Mouse (Mus musculus) CH12.LX (cell line): ENCODE data around the gene Ces1h. TPM values are rescaled to one million over a fixed set of nuclear protein-coding genes. Genes with fewer than 3 reads are reported as not detected.

Source experiments
- DNase-seq: peaks from one replicate; pipeline ENCODE4 v3.0.0-alpha.2; 2013; ENCODE audit errors: extremely low read depth
- H3K27ac ChIP-seq: 2 replicates; pipeline ENCODE4 v1.5.1; 2012; ENCODE audit warnings: low read depth, mild to moderate bottlenecking, control low read depth, moderate library complexity; ENCODE audit not compliant: insufficient read depth
- H3K27me3 ChIP-seq: replicated peaks from 2 replicates; pipeline ENCODE3; 2012; ENCODE audit warnings: inconsistent platforms
- H3K36me3 ChIP-seq, 2 experiments: replicated peaks in 1 of 2; 2 replicates each; pipeline versions ENCODE3 to v1.6.1; 2012; ENCODE audit warnings: inconsistent platforms in 1 of 2, low read length in 1 of 2, mild to moderate bottlenecking in 1 of 2, mixed read lengths in 1 of 2, moderate library complexity in 1 of 2; ENCODE audit not compliant: control insufficient read depth in 1 of 2, insufficient read depth in 1 of 2
- H3K4me1 ChIP-seq, 2 experiments: 2 replicates each; pipeline ENCODE4 v1.6.1; 2012; ENCODE audit warnings: inconsistent platforms in 1 of 2, moderate library complexity in 1 of 2; ENCODE audit not compliant: insufficient read depth in 2 of 2, control insufficient read depth in 1 of 2
- H3K4me2 ChIP-seq: 2 replicates; pipeline ENCODE4 v1.6.1; 2012; ENCODE audit warnings: low read depth, mild to moderate bottlenecking, control low read depth; ENCODE audit not compliant: poor library complexity, insufficient read depth, severe bottlenecking
- H3K4me3 ChIP-seq, 3 experiments: fragments of 150-350 bp in 1 of 3; sonication (generic) in 1 of 3; replicated peaks in 1 of 3; 2 replicates each; pipeline versions ENCODE3 to v1.5.1; 2011 to 2012; ENCODE audit warnings: low read depth in 2 of 3, low read length in 2 of 3, mild to moderate bottlenecking in 2 of 3, moderate library complexity in 2 of 3, control low read depth in 1 of 3, improper control_type of control experiment in 1 of 3, inconsistent platforms in 1 of 3, mixed read lengths in 1 of 3; ENCODE audit not compliant: poor library complexity in 1 of 3
- H3K79me2 ChIP-seq: replicated peaks from 2 replicates; pipeline ENCODE4 v1.6.1; 2012; ENCODE audit warnings: mild to moderate bottlenecking, moderate library complexity; ENCODE audit not compliant: control insufficient read depth, poor library complexity, insufficient read depth, severe bottlenecking; ENCODE audit errors: extremely low read depth
- H3K9ac ChIP-seq: 2 replicates; pipeline ENCODE4 v1.6.1; 2012; ENCODE audit warnings: low read depth, mild to moderate bottlenecking, control low read depth, moderate library complexity; ENCODE audit not compliant: insufficient read depth
- H3K9me3 ChIP-seq: replicated peaks from 2 replicates; pipeline ENCODE3; 2012; ENCODE audit warnings: low read length, inconsistent platforms, mixed read lengths
- BHLHE40 ChIP-seq: IDR thresholded peaks from 2 replicates; pipeline ENCODE4 v1.6.1; 2011; ENCODE audit warnings: mild to moderate bottlenecking, low read depth, low read length, improper control_type of control experiment
- CHD1 ChIP-seq: IDR thresholded peaks from 2 replicates; pipeline ENCODE4 v1.6.1; 2012; ENCODE audit warnings: low read depth, low read length, improper control_type of control experiment, inconsistent platforms
- CHD2 ChIP-seq: IDR thresholded peaks from 2 replicates; pipeline ENCODE4 v1.6.1; 2011; ENCODE audit warnings: low read length, improper control_type of control experiment
- CTCF ChIP-seq, 2 experiments: IDR thresholded peaks in 1 of 2; conservative IDR thresholded peaks in 1 of 2; 2 replicates each; pipeline ENCODE4 v1.5.1; 2011 to 2012; ENCODE audit warnings: low read depth in 2 of 2, low read length in 2 of 2, improper control_type of control experiment in 1 of 2, inconsistent platforms in 1 of 2, mild to moderate bottlenecking in 1 of 2, moderate library complexity in 1 of 2
- E2F4 ChIP-seq: IDR thresholded peaks from 2 replicates; pipeline ENCODE4 v1.6.1; 2011; ENCODE audit warnings: low read depth, low read length, improper control_type of control experiment; ENCODE audit not compliant: insufficient replicate concordance
- EP300 ChIP-seq: IDR thresholded peaks from 2 replicates; pipeline ENCODE4 v1.6.1; 2011; ENCODE audit warnings: low read length, improper control_type of control experiment
- JUN ChIP-seq: IDR thresholded peaks from 2 replicates; pipeline ENCODE4 v1.6.1; 2011; ENCODE audit warnings: low read depth, mild to moderate bottlenecking, low read length, improper control_type of control experiment, moderate library complexity; ENCODE audit not compliant: insufficient read depth
- JUND ChIP-seq: conservative IDR thresholded peaks from 2 replicates; pipeline ENCODE4 v1.6.1; 2011; ENCODE audit warnings: low read depth, low read length, improper control_type of control experiment
- MAFK ChIP-seq: IDR thresholded peaks from 2 replicates; pipeline ENCODE4 v1.6.1; 2011; ENCODE audit warnings: low read length, improper control_type of control experiment; ENCODE audit not compliant: insufficient replicate concordance
- MAX ChIP-seq: IDR thresholded peaks from 2 replicates; pipeline ENCODE4 v1.6.1; 2011; ENCODE audit warnings: low read length, improper control_type of control experiment
- MAZ ChIP-seq: IDR thresholded peaks from 2 replicates; pipeline ENCODE4 v1.6.1; 2012; ENCODE audit warnings: low read depth, mild to moderate bottlenecking, inconsistent platforms, low read length, improper control_type of control experiment, moderate library complexity
- MYC ChIP-seq: IDR thresholded peaks from 2 replicates; pipeline ENCODE4 v1.6.1; 2011; ENCODE audit warnings: low read depth, mild to moderate bottlenecking, improper control_type of control experiment, low read length
- NRF1 ChIP-seq: IDR thresholded peaks from 2 replicates; pipeline ENCODE4 v1.6.1; 2014; ENCODE audit warnings: low read depth, mild to moderate bottlenecking, inconsistent platforms, low read length, improper control_type of control experiment, moderate library complexity
- PAX5 ChIP-seq: IDR thresholded peaks from 2 replicates; pipeline ENCODE4 v1.6.1; 2012; ENCODE audit warnings: low read length, inconsistent platforms, mixed read lengths
- RAD21 ChIP-seq: IDR thresholded peaks from 2 replicates; pipeline ENCODE4 v1.6.1; 2011; ENCODE audit warnings: low read depth, mild to moderate bottlenecking, low read length, improper control_type of control experiment, moderate library complexity
- SIN3A ChIP-seq: IDR thresholded peaks from 2 replicates; pipeline ENCODE4 v1.6.1; 2012; ENCODE audit warnings: low read length, improper control_type of control experiment, inconsistent platforms
- UBTF ChIP-seq: IDR thresholded peaks from 2 replicates; pipeline ENCODE4 v1.6.1; 2012; ENCODE audit warnings: low read depth, mild to moderate bottlenecking, inconsistent platforms, low read length, improper control_type of control experiment, moderate library complexity
- USF1 ChIP-seq: IDR thresholded peaks from 2 replicates; pipeline ENCODE4 v1.6.1; 2014; ENCODE audit warnings: low read depth, mild to moderate bottlenecking, inconsistent platforms, low read length, improper control_type of control experiment
- USF2 ChIP-seq: conservative IDR thresholded peaks from 2 replicates; pipeline ENCODE4 v1.6.1; 2011; ENCODE audit warnings: low read depth, low read length, improper control_type of control experiment
- ZC3H11A ChIP-seq: IDR thresholded peaks from 2 replicates; pipeline ENCODE4 v1.6.1; 2012; ENCODE audit warnings: low read depth, mild to moderate bottlenecking, inconsistent platforms, low read length, improper control_type of control experiment
- ZKSCAN1 ChIP-seq: IDR thresholded peaks from 2 replicates; pipeline ENCODE4 v1.6.1; 2012; ENCODE audit warnings: low read depth, inconsistent platforms, low read length, improper control_type of control experiment, borderline replicate concordance
- ZNF384 ChIP-seq: IDR thresholded peaks from 2 replicates; pipeline ENCODE4 v1.6.1; 2012; ENCODE audit warnings: low read depth, low read length, improper control_type of control experiment, inconsistent platforms
- dilution Hi-C: fragments of 300-500 bp; cut with MboI; formaldehyde crosslinking; loops from 2 replicates; pipeline ENCODE4 v1.14.3; 2020; ENCODE audit warnings: low sequenced_read_pairs; ENCODE audit not compliant: extremely low pct_unique_long_range_greater_than_20kb, extremely low pct_ligation_motif_present
- in situ Hi-C: fragments of 300-500 bp; cut with MboI; formaldehyde crosslinking; loops from 3 replicates; pipeline ENCODE4 v1.14.3; 2019; ENCODE audit warnings: low sequenced_read_pairs, low pct_ligation_motif_present, low pct_unique_long_range_greater_than_20kb, mixed read lengths
- polyA plus RNA-seq: library from polyadenylated mRNA; unstranded; fragments of >175 nt; gene quantifications from 2 replicates; pipeline ENCODE4 v1.2.1, GENCODE M21; 2012; ENCODE audit warnings: low read depth; ENCODE audit not compliant: insufficient read length
- total RNA-seq, 2 experiments: library from RNA; depleted of rRNA; stranded (reverse); fragments of 300-350 nt in 1 of 2; fragments of >200 nt in 1 of 2; gene quantifications; 2 replicates each; pipeline ENCODE4 v1.2.3; 2012 to 2014

The Ces1h gene
- total and polyA plus RNA-seq, 3 experiments: not detected

GRCm38 (mm10) chr8:93415387-93415786, 35.9 kb upstream of the Ces1h start:
- no peaks in the 10 kb centered on the region for H3K79me2 ChIP-seq
- no peak for DNase-seq
- TF ChIP-seq JUN (no peak), MAX (no peak), CTCF (conservative IDR thresholded peaks at IDR 0.05 in 1 of 2, IDR thresholded peaks at IDR 0.05 in 1 of 2; ENCODE audit: low read depth in 2 of 2, low read length in 2 of 2) (peak in 1 of 2 experiments; percentile 42; a peak in 2 of 4 replicates)
- TF ChIP-seq, all 38 proteins: peak for 1
- no peaks in the 10 kb centered on the region for H3K36me3 ChIP-seq
- H3K9ac ChIP-seq: no peak overlapping the region
- H3K4me3 ChIP-seq: no peak overlapping the region
- no peak overlapping the region for H3K4me2 ChIP-seq
- no peak overlapping the region for H3K27ac ChIP-seq
- dilution Hi-C loops: no loop called here
- no peaks in the 10 kb centered on the region for H3K9me3 ChIP-seq
- H3K4me1 ChIP-seq: no peaks in the 10 kb centered on the region
- in situ Hi-C loops: no loop called here
- peaks cover 79% of the 10 kb centered on the region for H3K27me3 ChIP-seq

- H3K9me3 ChIP-seq: no peaks in the 10 kb centered on the region
- TF ChIP-seq USF1 (no peak), JUND (no peak), ZC3H11A (no peak), MAFK (no peak), UBTF (no peak), USF2 (no peak), MYC (no peak), ZNF384 (no peak), BHLHE40 (no peak), CHD1 (no peak)
- no peak overlapping the region for H3K27ac ChIP-seq
- dilution Hi-C loops (no loop called here), in situ Hi-C loops (no loop called here)
- DNase-seq: no peak
- H3K4me3 ChIP-seq: no peak overlapping the region
- H3K4me1 ChIP-seq: no peaks in the 10 kb centered on the region
- H3K9ac ChIP-seq: no peak overlapping the region
- peaks cover 65% of the 10 kb centered on the region for H3K27me3 ChIP-seq
- no peaks in the 10 kb centered on the region for H3K79me2 ChIP-seq
- H3K36me3 ChIP-seq: no peaks in the 10 kb centered on the region
- H3K4me2 ChIP-seq: no peak overlapping the region
Observed at GRCm38 (mm10) chr8:93408830-93409229, 29.3 kb upstream of the Ces1h start.

DNA sequence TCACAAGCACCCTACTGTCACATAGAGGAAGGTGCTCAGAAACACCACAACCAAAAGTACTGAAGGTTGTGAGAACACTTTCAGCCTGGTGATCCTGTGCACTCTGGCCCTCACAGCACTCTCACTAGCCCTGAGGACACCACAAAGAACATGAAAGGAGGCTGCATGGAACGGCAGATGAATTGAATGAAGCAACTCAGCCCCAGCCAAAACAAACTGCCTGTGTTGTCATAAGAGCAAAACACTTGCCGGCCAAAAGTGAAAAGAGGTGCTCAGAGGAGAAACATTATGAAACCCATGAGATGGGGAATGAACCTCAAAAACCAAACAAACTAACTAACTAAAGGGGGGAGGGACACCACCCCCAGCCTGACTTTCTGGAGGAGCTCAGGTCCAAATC, 20.2 kb upstream of the Ces1h start:
- dilution Hi-C loops: no loop called here

More for the DNA sequence above, 20.2 kb upstream of the Ces1h start:
- H3K36me3 ChIP-seq: no peaks in the 10 kb centered on the region
- H3K4me1 ChIP-seq: no peaks in the 10 kb centered on the region
- no peak overlapping the region for H3K27ac ChIP-seq
- no peaks in the 10 kb centered on the region for H3K79me2 ChIP-seq
- no peak overlapping the region for H3K9ac ChIP-seq
- H3K4me2 ChIP-seq: no peak overlapping the region
- DNase-seq: no peak
- in situ Hi-C loops: no loop called here
- no peak overlapping the region for H3K4me3 ChIP-seq
- no peaks in the 10 kb centered on the region for H3K9me3 ChIP-seq
- H3K27me3 ChIP-seq: peaks cover 50% of the 10 kb centered on the region
- TF ChIP-seq JUND: no peak
- TF ChIP-seq NRF1: no peak
- no peak for TF ChIP-seq JUN
- TF ChIP-seq CTCF (conservative IDR thresholded peaks at IDR 0.05 in 1 of 2, IDR thresholded peaks at IDR 0.05 in 1 of 2; ENCODE audit: low read depth in 2 of 2, low read length in 2 of 2): no peak
- no peak for TF ChIP-seq SIN3A
- no peak for TF ChIP-seq BHLHE40
- TF ChIP-seq PAX5: no peak
- TF ChIP-seq CHD2: no peak
- no peak for TF ChIP-seq MAZ
- no peak for TF ChIP-seq RAD21
- TF ChIP-seq ZKSCAN1: no peak
- TF ChIP-seq EP300: no peak
- no peak for TF ChIP-seq E2F4
